Mouse (Mus musculus) liver, embryonic 14.5 days (tissue): ENCODE data around the gene Mcm5.

ENCODE experiments used
- CTCF ChIP-seq: IDR thresholded peaks from 2 replicates; pipeline ENCODE4 v1.5.1; 2016; ENCODE audit warnings: antibody characterized with exemption, low read depth, control low read depth
- EP300 ChIP-seq: IDR thresholded peaks from 2 replicates; pipeline ENCODE4 v1.6.1; 2016; ENCODE audit warnings: antibody characterized with exemption, low read depth

DNA sequence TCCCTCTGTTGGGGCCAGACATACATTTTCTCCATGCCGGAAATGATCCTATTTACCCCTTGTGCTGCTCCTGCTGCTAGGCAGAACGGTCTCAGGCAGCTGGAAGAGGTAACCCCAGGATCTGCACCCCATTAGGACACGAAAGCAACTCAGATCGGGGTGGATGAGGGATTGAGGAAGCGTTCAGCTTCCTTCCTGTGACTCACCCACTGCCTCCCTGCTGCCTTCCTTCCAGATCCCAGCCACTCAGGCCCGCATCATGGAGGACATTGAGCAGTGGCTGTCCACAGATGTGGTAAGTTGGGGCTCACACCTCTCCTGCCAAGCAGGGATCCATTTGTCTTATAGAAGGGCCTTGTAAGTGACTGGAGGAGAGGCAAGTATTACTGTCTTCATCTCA lies 42.1 kb upstream of the Mcm5 start:
- TF ChIP-seq CTCF, result no peak
- TF ChIP-seq EP300, result no peak
